Mouse (Mus musculus): ENCODE data around the gene Eif4enif1.
"Not testable (repeated sequence)": the region's sequence is repeated elsewhere in the genome, so short reads cannot be mapped to it uniquely, and the experiment has no call there.

The Eif4enif1 gene

DNA sequence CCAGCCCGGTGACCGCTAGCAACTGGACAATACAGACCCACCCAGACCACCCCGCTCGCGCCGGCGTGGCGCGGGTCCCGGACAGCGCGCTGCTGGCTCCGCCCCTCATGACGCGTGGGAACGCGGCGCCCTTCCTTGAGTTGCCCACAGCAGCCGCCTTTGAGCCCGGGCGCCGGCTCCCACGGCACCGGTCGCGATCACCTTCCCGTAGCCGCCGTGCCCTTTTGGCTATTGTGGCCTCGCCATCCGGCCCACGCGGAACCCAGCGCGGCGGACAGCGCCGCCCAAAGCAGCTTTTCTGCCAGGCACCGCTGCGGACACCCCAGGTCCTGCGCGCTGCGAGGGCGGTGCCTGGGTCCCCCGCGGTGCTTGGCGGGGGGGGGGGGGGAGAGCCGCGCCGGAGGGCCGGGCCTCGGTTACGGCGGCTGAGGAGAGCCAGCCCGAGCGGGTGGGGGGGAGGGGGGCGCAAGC lies at the start of gene Eif4enif1:
TSS of gene Eif4enif1 (plus strand) at position 162 of the 471 bp plus-strand sequence.
- Histone ChIP-seq H3K4me1 (replicated peaks; ENCODE audit: low read depth, low read length) (peaks cover 35% of the 10 kb centered on the region), H3K36me3 (ENCODE audit: insufficient read depth, low read length) (peaks cover 30% of the 10 kb centered on the region), H3K27me3 (ENCODE audit: insufficient read depth, low read length) (no peaks in the 10 kb centered on the region), H3K9me3 (ENCODE audit: low read length) (no peaks in the 10 kb centered on the region), H3K4me3 (replicated peaks; ENCODE audit: low read length) (peak within 1 kb of the TSS; percentile 76)
- TF ChIP-seq NANOG (IDR thresholded peaks at IDR 0.05; ENCODE audit: borderline replicate concordance, low read length) (no peak), CTCF (conservative IDR thresholded peaks at IDR 0.05; ENCODE audit: low read length) (no peak), POU5F1 (IDR thresholded peaks at IDR 0.05; ENCODE audit: borderline replicate concordance, low read length) (no peak)

- H3K4me1 ChIP-seq (replicated peaks; ENCODE audit: low read depth, low read length); H3K27me3 ChIP-seq (ENCODE audit: insufficient read depth, low read length); H3K36me3 ChIP-seq (ENCODE audit: insufficient read depth, low read length); H3K4me3 ChIP-seq (replicated peaks; ENCODE audit: low read length); H3K9me3 ChIP-seq (ENCODE audit: low read length): not testable (repeated sequence)
Observed at GRCm38 (mm10) chr11:3153666-3154397, 48.4 kb upstream of the Eif4enif1 start.

DNA sequence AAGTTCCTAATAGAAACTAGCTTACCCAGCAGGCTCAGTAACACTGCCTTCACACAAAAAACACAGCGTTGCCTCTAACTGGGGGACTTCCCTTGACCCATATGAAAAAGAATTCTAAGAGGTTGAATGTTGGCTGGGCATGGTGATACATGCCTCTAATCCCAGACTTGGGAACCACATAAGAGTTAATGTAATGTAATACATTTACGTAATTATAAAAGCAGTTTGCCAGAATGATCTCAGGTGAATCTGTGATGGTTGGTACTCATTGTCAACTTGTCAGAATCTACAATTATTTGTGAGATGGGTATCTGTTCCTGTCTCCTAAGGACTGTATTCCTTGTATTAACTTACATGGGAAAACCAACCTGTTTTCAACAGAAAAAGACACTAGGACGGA lies 45.2 kb upstream of the Eif4enif1 start:
- H3K4me3 ChIP-seq (replicated peaks; ENCODE audit: low read length); H3K36me3 ChIP-seq (ENCODE audit: insufficient read depth, low read length); H3K9me3 ChIP-seq (ENCODE audit: low read length): not testable (repeated sequence)

GRCm38 (mm10) chr11:3157996-3158395 lies 44.2 kb upstream of the Eif4enif1 start:
- H3K4me1 ChIP-seq (replicated peaks; ENCODE audit: low read depth, low read length); H3K4me3 ChIP-seq (replicated peaks; ENCODE audit: low read length); H3K9me3 ChIP-seq (ENCODE audit: low read length): not testable (repeated sequence)

More for the DNA sequence above, 45.2 kb upstream of the Eif4enif1 start:
- H3K4me1 ChIP-seq (replicated peaks; ENCODE audit: low read depth, low read length); H3K27me3 ChIP-seq (ENCODE audit: insufficient read depth, low read length): not testable (repeated sequence)

DNA sequence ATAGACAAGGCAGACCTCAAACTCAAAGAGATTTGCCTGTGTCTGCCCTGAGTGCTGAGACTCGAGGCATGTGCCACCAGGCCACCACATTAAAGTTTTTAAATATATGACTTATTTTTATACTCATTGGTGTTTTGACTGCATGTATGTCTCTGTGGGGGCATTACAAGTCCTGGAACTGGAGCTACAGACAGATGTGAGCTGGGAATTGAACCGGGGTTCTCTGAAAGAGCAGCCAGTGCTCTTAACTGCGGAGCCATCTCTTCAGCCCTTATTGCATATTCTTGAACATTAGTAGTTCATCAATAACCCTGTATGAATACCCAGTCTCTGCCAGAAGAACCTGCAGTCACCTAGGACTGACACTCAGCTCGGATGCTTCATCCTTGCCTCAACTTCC lies 43.4 kb upstream of the Eif4enif1 start:
- not testable (repeated sequence) for H3K4me1 ChIP-seq (replicated peaks; ENCODE audit: low read depth, low read length); H3K4me3 ChIP-seq (replicated peaks; ENCODE audit: low read length); H3K27me3 ChIP-seq (ENCODE audit: insufficient read depth, low read length); H3K36me3 ChIP-seq (ENCODE audit: insufficient read depth, low read length); H3K9me3 ChIP-seq (ENCODE audit: low read length)

More at GRCm38 (mm10) chr11:3157996-3158395, 44.2 kb upstream of the Eif4enif1 start:
- H3K27me3 ChIP-seq (ENCODE audit: insufficient read depth, low read length); H3K36me3 ChIP-seq (ENCODE audit: insufficient read depth, low read length): not testable (repeated sequence)

GRCm38 (mm10) chr11:3161370-3161769 lies 40.8 kb upstream of the Eif4enif1 start:
- not testable (repeated sequence) for H3K9me3 ChIP-seq (ENCODE audit: low read length); H3K4me1 ChIP-seq (replicated peaks; ENCODE audit: low read depth, low read length)

GRCm38 (mm10) chr11:3162236-3162897 lies 39.8 kb upstream of the Eif4enif1 start:
- not testable (repeated sequence) for H3K4me3 ChIP-seq (replicated peaks; ENCODE audit: low read length); H3K9me3 ChIP-seq (ENCODE audit: low read length); H3K36me3 ChIP-seq (ENCODE audit: insufficient read depth, low read length); H3K27me3 ChIP-seq (ENCODE audit: insufficient read depth, low read length); H3K4me1 ChIP-seq (replicated peaks; ENCODE audit: low read depth, low read length)

More at GRCm38 (mm10) chr11:3161370-3161769, 40.8 kb upstream of the Eif4enif1 start:
- not testable (repeated sequence) for H3K27me3 ChIP-seq (ENCODE audit: insufficient read depth, low read length); H3K36me3 ChIP-seq (ENCODE audit: insufficient read depth, low read length); H3K4me3 ChIP-seq (replicated peaks; ENCODE audit: low read length)

DNA sequence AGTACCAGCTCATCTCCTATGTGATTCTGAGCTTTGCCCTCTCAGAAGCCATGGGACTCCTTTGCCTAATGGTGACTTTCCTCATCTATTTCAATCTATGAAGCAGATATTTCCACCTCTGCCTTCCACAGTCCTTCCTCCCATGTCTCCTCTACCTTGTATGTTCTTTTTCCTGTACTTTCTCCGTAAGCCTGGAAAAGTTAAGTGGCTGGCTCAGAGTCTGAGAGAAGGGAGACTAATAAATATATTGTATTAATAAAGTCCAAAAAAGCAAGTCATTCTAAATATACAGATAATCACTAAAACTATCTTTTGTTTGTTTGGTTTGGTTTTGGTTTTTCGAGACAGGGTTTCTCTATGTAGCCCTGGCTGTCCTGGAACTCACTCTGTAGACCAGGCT lies 39.1 kb upstream of the Eif4enif1 start:
- not testable (repeated sequence) for H3K4me3 ChIP-seq (replicated peaks; ENCODE audit: low read length); H3K4me1 ChIP-seq (replicated peaks; ENCODE audit: low read depth, low read length); H3K36me3 ChIP-seq (ENCODE audit: insufficient read depth, low read length); H3K27me3 ChIP-seq (ENCODE audit: insufficient read depth, low read length); H3K9me3 ChIP-seq (ENCODE audit: low read length)

GRCm38 (mm10) chr11:3163661-3164060 lies 38.5 kb upstream of the Eif4enif1 start:
- H3K9me3 ChIP-seq (ENCODE audit: low read length); H3K4me1 ChIP-seq (replicated peaks; ENCODE audit: low read depth, low read length); H3K4me3 ChIP-seq (replicated peaks; ENCODE audit: low read length): not testable (repeated sequence)

GRCm38 (mm10) chr11:3165210-3165782 lies 36.9 kb upstream of the Eif4enif1 start:
- not testable (repeated sequence) for H3K36me3 ChIP-seq (ENCODE audit: insufficient read depth, low read length); H3K4me3 ChIP-seq (replicated peaks; ENCODE audit: low read length); H3K27me3 ChIP-seq (ENCODE audit: insufficient read depth, low read length); H3K4me1 ChIP-seq (replicated peaks; ENCODE audit: low read depth, low read length); H3K9me3 ChIP-seq (ENCODE audit: low read length)

More at GRCm38 (mm10) chr11:3163661-3164060, 38.5 kb upstream of the Eif4enif1 start:
- H3K36me3 ChIP-seq (ENCODE audit: insufficient read depth, low read length); H3K27me3 ChIP-seq (ENCODE audit: insufficient read depth, low read length): not testable (repeated sequence)

DNA sequence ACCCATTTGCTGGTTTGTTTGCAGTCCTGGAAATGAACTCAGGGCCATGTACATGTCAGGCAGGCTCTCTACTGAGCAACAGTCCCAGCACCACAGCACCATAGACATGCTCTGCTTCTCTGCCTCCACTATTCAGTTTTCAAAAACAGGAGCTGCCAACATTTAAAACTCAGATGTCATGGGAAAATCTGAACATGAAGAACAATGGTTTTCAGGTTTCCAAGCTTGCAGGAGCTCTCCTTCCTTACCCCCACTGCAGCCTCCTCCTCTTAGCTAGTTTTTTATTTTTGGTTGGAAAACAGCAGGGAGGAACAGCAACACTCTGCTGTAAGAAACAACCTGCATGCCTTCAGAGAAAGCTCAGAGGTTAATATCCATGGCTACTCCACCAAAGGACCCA lies 35.9 kb upstream of the Eif4enif1 start:
- H3K4me3 ChIP-seq (replicated peaks; ENCODE audit: low read length); H3K36me3 ChIP-seq (ENCODE audit: insufficient read depth, low read length); H3K27me3 ChIP-seq (ENCODE audit: insufficient read depth, low read length); H3K9me3 ChIP-seq (ENCODE audit: low read length); H3K4me1 ChIP-seq (replicated peaks; ENCODE audit: low read depth, low read length): not testable (repeated sequence)

GRCm38 (mm10) chr11:3167129-3167528 lies 35.1 kb upstream of the Eif4enif1 start:
- H3K4me3 ChIP-seq (replicated peaks; ENCODE audit: low read length); H3K27me3 ChIP-seq (ENCODE audit: insufficient read depth, low read length); H3K9me3 ChIP-seq (ENCODE audit: low read length); H3K36me3 ChIP-seq (ENCODE audit: insufficient read depth, low read length); H3K4me1 ChIP-seq (replicated peaks; ENCODE audit: low read depth, low read length): not testable (repeated sequence)

- not testable (repeated sequence) for H3K36me3 ChIP-seq (ENCODE audit: insufficient read depth, low read length); H3K4me3 ChIP-seq (replicated peaks; ENCODE audit: low read length); H3K9me3 ChIP-seq (ENCODE audit: low read length); H3K4me1 ChIP-seq (replicated peaks; ENCODE audit: low read depth, low read length); H3K27me3 ChIP-seq (ENCODE audit: insufficient read depth, low read length)
Observed at GRCm38 (mm10) chr11:3167571-3168001, 34.6 kb upstream of the Eif4enif1 start.

DNA sequence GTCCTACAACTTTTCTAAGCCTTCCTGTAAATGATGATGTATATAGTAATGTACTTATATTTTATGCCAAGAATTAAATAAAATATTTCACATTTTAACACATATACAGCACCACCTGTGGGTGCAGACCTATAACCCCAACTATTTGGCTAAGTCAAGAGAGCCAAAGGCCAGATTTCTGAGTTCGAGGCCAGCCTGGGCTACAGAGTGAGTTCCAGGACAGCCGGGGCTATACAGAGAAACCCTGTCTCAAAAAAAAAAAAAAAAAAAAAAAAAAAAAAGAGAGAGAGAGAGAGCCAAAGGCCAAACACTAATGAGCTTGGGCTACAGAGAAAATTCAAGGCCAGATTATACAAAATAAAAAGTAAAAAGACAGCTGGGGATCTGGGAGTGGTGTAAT lies 33.1 kb upstream of the Eif4enif1 start:
- H3K27me3 ChIP-seq (ENCODE audit: insufficient read depth, low read length); H3K4me1 ChIP-seq (replicated peaks; ENCODE audit: low read depth, low read length); H3K4me3 ChIP-seq (replicated peaks; ENCODE audit: low read length); H3K9me3 ChIP-seq (ENCODE audit: low read length); H3K36me3 ChIP-seq (ENCODE audit: insufficient read depth, low read length): not testable (repeated sequence)

All from E14TG2a.4 (cell line).